Mouse (Mus musculus): ENCODE measurements around the gene Banp. TPM values are rescaled to one million over a fixed set of nuclear protein-coding genes. Genes with fewer than 3 reads are reported as not detected.
A peak's percentile ranks its signal among the peaks of the same experiment; 100 is the strongest.

Gene Banp
- polyA plus RNA-seq, 1 experiment from 2014 or later: 23.1 TPM

- Histone ChIP-seq H3K4me3 (replicated peaks; ENCODE audit: low read depth, low read length) (no peak overlapping the region), H3K4me1 (replicated peaks; ENCODE audit: insufficient read depth, low read length) (0 out of 2 replicates have a peak, but pooled peaks cover 5% of the 10 kb centered on the region), H3K4me2 (ENCODE audit: low read length) (no peak overlapping the region), H3K27ac (no peak overlapping the region), H3K27me3 (ENCODE audit: insufficient read depth, low read length) (no peaks in the 10 kb centered on the region), H3K9ac (ENCODE audit: low read depth, low read length) (no peak overlapping the region), H3K9me3 (replicated peaks; ENCODE audit: low read length) (no peaks in the 10 kb centered on the region), H3K36me3 (ENCODE audit: insufficient read depth, low read length) (no peaks in the 10 kb centered on the region)
- 80% methylated on average over 5 of the region's 5 CpGs for WGBS
- ATAC-seq (replicated peaks; ENCODE audit: low FRiP score, low read depth) (no peak), DNase-seq (ENCODE audit: low spot score) (no peak)
- TF ChIP-seq CTCF (IDR thresholded peaks at IDR 0.05; ENCODE audit: low read depth): no peak
Measured at GRCm38 (mm10) chr8:121924681-121925080, 24.9 kb upstream of the Banp start.

DNA sequence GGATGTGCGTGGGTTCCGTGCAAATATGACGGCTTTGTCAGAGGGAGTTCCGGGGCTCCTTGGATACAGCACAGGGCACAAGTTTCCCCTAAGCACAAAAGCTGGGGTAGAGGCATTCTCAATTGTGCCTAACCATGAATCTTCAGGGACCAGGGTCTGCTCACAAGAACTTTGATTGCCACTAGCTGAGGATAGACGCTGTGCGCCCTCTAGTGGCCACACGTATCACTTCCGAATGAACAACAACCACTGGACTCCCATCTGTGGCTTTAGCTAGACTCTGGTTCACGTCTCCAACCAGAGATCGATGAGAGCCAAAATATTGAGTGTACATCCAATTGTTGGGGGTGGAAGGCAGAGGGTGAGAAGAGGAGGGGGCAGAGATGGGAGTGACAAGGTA lies 23.9 kb upstream of the Banp start:
- H3K36me3 ChIP-seq (ENCODE audit: insufficient read depth, low read length): no peaks in the 10 kb centered on the region
- no peaks in the 10 kb centered on the region for H3K27me3 ChIP-seq (ENCODE audit: insufficient read depth, low read length)
- H3K9ac ChIP-seq (ENCODE audit: low read depth, low read length): no peak overlapping the region
- H3K9me3 ChIP-seq (replicated peaks; ENCODE audit: low read length): no peaks in the 10 kb centered on the region
- ATAC-seq (replicated peaks; ENCODE audit: low FRiP score, low read depth) (no peak), DNase-seq (ENCODE audit: low spot score) (peak; percentile 93)
- 0 out of 2 replicates have a peak, but pooled peaks cover 5% of the 10 kb centered on the region for H3K4me1 ChIP-seq (replicated peaks; ENCODE audit: insufficient read depth, low read length)
- H3K4me3 ChIP-seq (replicated peaks; ENCODE audit: low read depth, low read length): no peak overlapping the region
- no peak overlapping the region for H3K27ac ChIP-seq
- WGBS: 30% methylated on average over 10 of the region's 10 CpGs
- no peak overlapping the region for H3K4me2 ChIP-seq (ENCODE audit: low read length)
- peak; percentile 93 for TF ChIP-seq CTCF (IDR thresholded peaks at IDR 0.05; ENCODE audit: low read depth)

- Histone ChIP-seq H3K4me2 (ENCODE audit: low read length) (no peak overlapping the region), H3K4me1 (replicated peaks; ENCODE audit: insufficient read depth, low read length) (0 out of 2 replicates have a peak, but pooled peaks cover 5% of the 10 kb centered on the region), H3K36me3 (ENCODE audit: insufficient read depth, low read length) (no peaks in the 10 kb centered on the region), H3K27ac (no peak overlapping the region), H3K9me3 (replicated peaks; ENCODE audit: low read length) (no peaks in the 10 kb centered on the region), H3K27me3 (ENCODE audit: insufficient read depth, low read length) (no peaks in the 10 kb centered on the region), H3K9ac (ENCODE audit: low read depth, low read length) (no peak overlapping the region), H3K4me3 (replicated peaks; ENCODE audit: low read depth, low read length) (no peak overlapping the region)
- ATAC-seq (replicated peaks; ENCODE audit: low FRiP score, low read depth): no peak
- 61% methylated on average over 8 of the region's 8 CpGs for WGBS
- DNase-seq (ENCODE audit: low spot score): no peak
- no peak for TF ChIP-seq CTCF (IDR thresholded peaks at IDR 0.05; ENCODE audit: low read depth)
Measured at GRCm38 (mm10) chr8:121926266-121926665, 23.3 kb upstream of the Banp start.

DNA sequence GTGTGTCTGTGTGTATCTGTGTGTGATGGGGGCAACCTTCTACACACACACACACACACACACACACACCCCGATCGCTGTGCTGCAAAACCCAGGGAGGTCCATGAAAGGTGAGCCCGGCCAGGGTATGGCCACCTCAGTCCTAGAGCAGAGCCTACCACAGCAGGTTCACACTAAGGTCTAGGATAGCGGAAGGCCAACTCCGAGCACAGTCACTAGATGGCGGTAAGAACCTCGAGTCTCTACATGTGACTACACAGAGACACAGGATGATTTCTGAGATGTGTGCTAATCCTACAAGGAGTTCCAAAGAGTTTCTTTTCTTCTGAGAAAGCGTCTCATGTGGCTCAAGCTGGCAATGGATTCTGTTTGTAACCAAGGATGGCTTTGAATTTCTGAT lies 22.2 kb upstream of the Banp start:
- Histone ChIP-seq H3K4me1 (replicated peaks; ENCODE audit: insufficient read depth, low read length) (0 out of 2 replicates have a peak, but pooled peaks cover under 1% of the 10 kb centered on the region), H3K27me3 (ENCODE audit: insufficient read depth, low read length) (no peaks in the 10 kb centered on the region), H3K9ac (ENCODE audit: low read depth, low read length) (no peak overlapping the region), H3K27ac (no peak overlapping the region), H3K36me3 (ENCODE audit: insufficient read depth, low read length) (no peaks in the 10 kb centered on the region), H3K4me3 (replicated peaks; ENCODE audit: low read depth, low read length) (no peak overlapping the region), H3K4me2 (ENCODE audit: low read length) (no peak overlapping the region), H3K9me3 (replicated peaks; ENCODE audit: low read length) (no peaks in the 10 kb centered on the region)
- ATAC-seq (replicated peaks; ENCODE audit: low FRiP score, low read depth) (peak; percentile 53; the same call in 1 of the 2 replicates), DNase-seq (ENCODE audit: low spot score) (peak; percentile 68)
- peak; percentile 75 for TF ChIP-seq CTCF (IDR thresholded peaks at IDR 0.05; ENCODE audit: low read depth)
- WGBS: 42% methylated on average over 8 of the region's 8 CpGs

DNA sequence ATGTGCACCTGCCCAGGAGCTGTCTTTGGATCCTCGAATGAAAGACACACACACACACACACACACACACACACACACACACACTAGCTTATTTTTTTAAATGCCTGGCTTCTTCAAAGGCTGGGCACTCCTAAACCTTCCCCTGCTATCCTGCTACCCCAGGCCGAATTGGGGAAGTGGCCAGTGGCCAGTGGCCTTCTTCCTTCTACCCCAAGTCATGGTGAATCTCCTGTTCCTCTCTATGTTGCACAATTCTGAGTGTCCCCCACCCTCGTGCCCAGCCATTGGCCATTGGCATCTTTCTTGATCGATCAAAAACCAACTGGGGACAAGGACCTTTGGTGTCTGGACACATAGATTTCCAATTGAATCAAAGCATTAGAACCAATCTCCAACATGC lies 19.5 kb upstream of the Banp start:
- H3K4me2 ChIP-seq (ENCODE audit: low read length): no peak overlapping the region
- H3K27me3 ChIP-seq (ENCODE audit: insufficient read depth, low read length): no peaks in the 10 kb centered on the region
- no peak overlapping the region for H3K27ac ChIP-seq
- ATAC-seq (replicated peaks; ENCODE audit: low FRiP score, low read depth) (no peak), DNase-seq (ENCODE audit: low spot score) (no peak)
- no peak overlapping the region for H3K4me3 ChIP-seq (replicated peaks; ENCODE audit: low read depth, low read length)
- no peaks in the 10 kb centered on the region for H3K36me3 ChIP-seq (ENCODE audit: insufficient read depth, low read length)
- no peaks in the 10 kb centered on the region for H3K4me1 ChIP-seq (replicated peaks; ENCODE audit: insufficient read depth, low read length)
- TF ChIP-seq CTCF (IDR thresholded peaks at IDR 0.05; ENCODE audit: low read depth): no peak
- H3K9me3 ChIP-seq (replicated peaks; ENCODE audit: low read length): no peaks in the 10 kb centered on the region
- 79% methylated on average over 4 of the region's 4 CpGs for WGBS
- H3K9ac ChIP-seq (ENCODE audit: low read depth, low read length): no peak overlapping the region

GRCm38 (mm10) chr8:121931571-121931970 lies 18.0 kb upstream of the Banp start:
- H3K4me1 ChIP-seq (replicated peaks; ENCODE audit: insufficient read depth, low read length): no peaks in the 10 kb centered on the region
- H3K9ac ChIP-seq (ENCODE audit: low read depth, low read length): no peak overlapping the region
- no peaks in the 10 kb centered on the region for H3K9me3 ChIP-seq (replicated peaks; ENCODE audit: low read length)
- no peaks in the 10 kb centered on the region for H3K36me3 ChIP-seq (ENCODE audit: insufficient read depth, low read length)
- WGBS: 80% methylated on average over 7 of the region's 7 CpGs
- no peak for TF ChIP-seq CTCF (IDR thresholded peaks at IDR 0.05; ENCODE audit: low read depth)
- no peak overlapping the region for H3K4me3 ChIP-seq (replicated peaks; ENCODE audit: low read depth, low read length)
- DNase-seq (ENCODE audit: low spot score): no peak
- no peak for ATAC-seq (replicated peaks; ENCODE audit: low FRiP score, low read depth)
- H3K27ac ChIP-seq: no peak overlapping the region
- H3K27me3 ChIP-seq (ENCODE audit: insufficient read depth, low read length): no peaks in the 10 kb centered on the region
- H3K4me2 ChIP-seq (ENCODE audit: low read length): no peak overlapping the region

GRCm38 (mm10) chr8:121932026-121932667 lies 17.4 kb upstream of the Banp start:
- H3K36me3 ChIP-seq (ENCODE audit: insufficient read depth, low read length): no peaks in the 10 kb centered on the region
- H3K27me3 ChIP-seq (ENCODE audit: insufficient read depth, low read length): no peaks in the 10 kb centered on the region
- H3K9me3 ChIP-seq (replicated peaks; ENCODE audit: low read length): no peaks in the 10 kb centered on the region
- ATAC-seq (replicated peaks; ENCODE audit: low FRiP score, low read depth) (no peak), DNase-seq (ENCODE audit: low spot score) (no peak)
- no peak overlapping the region for H3K9ac ChIP-seq (ENCODE audit: low read depth, low read length)
- no peak overlapping the region for H3K4me3 ChIP-seq (replicated peaks; ENCODE audit: low read depth, low read length)
- 80% methylated on average over 12 of the region's 12 CpGs for WGBS
- no peak for TF ChIP-seq CTCF (IDR thresholded peaks at IDR 0.05; ENCODE audit: low read depth)
- no peak overlapping the region for H3K4me2 ChIP-seq (ENCODE audit: low read length)
- H3K27ac ChIP-seq: no peak overlapping the region
- H3K4me1 ChIP-seq (replicated peaks; ENCODE audit: insufficient read depth, low read length): no peaks in the 10 kb centered on the region

Data from kidney, postnatal 0 days (tissue).